Mouse (Mus musculus) gastrocnemius, postnatal 36 days (tissue): ENCODE measurements around the gene Drosha. TPM values are rescaled to one million over a fixed set of nuclear protein-coding genes. Genes with fewer than 3 reads are reported as not detected.
"Not testable (repeated sequence)": the region's sequence is repeated elsewhere in the genome, so short reads cannot be mapped to it uniquely, and the experiment has no call there.

Experiments
- DNase-seq, 2 experiments: peaks; one replicate each; pipeline ENCODE4 v3.0.0; 2022
- intact Hi-C: fragments of 180-260 bp; cut with DNase I; formaldehyde crosslinking; loops from one replicate; pipeline ENCODE4 v1.15.1; 2025
- microRNA-seq, 2 experiments: library from miRNA; unstranded; fragments of <30 nt; microRNA quantifications; one replicate each; pipeline ENCODE4 v1.2.0; 2021
- total RNA-seq, 2 experiments: library from RNA; stranded (reverse); gene quantifications; 2 replicates each; pipeline ENCODE4 v1.2.3; 2021

Gene Drosha
- total RNA-seq, 2 experiments from 2014 or later, result 26.3 to 32.5 TPM

GRCm38 (mm10) chr15:12919967-12920870 is 95.6 kb downstream of the Drosha start:
- intact Hi-C loops, result no loop called here
- no peak for DNase-seq

- no peak for DNase-seq
- intact Hi-C loops, result no loop called here
These were observed 97.3 kb downstream of the Drosha start for GRCm38 (mm10) chr15:12921901-12922300.

GRCm38 (mm10) chr15:12923826-12924225 is 99.2 kb downstream of the Drosha start:
- intact Hi-C loops, result no loop called here
- DNase-seq, result no peak

GRCm38 (mm10) chr15:12931481-12931880 is 106.9 kb downstream of the Drosha start:
- intact Hi-C loops, result no loop called here

GRCm38 (mm10) chr15:12936217-12936732 is 111.7 kb downstream of the Drosha start:
- intact Hi-C loops, result no loop called here
- no peak for DNase-seq

More at GRCm38 (mm10) chr15:12931481-12931880, 106.9 kb downstream of the Drosha start:
- DNase-seq, result no peak

- DNase-seq, intact Hi-C loops: not testable (repeated sequence)
These were observed 112.7 kb downstream of the Drosha start for GRCm38 (mm10) chr15:12937326-12937725.

GRCm38 (mm10) chr15:12941106-12941505 is 116.5 kb downstream of the Drosha start:
- intact Hi-C loops, result no loop called here
- DNase-seq, result no peak

GRCm38 (mm10) chr15:12941651-12942180 is 117.1 kb downstream of the Drosha start:
- intact Hi-C loops, result no loop called here
- DNase-seq, result no peak

- intact Hi-C loops, result no loop called here
- DNase-seq, result no peak
These were observed 117.8 kb downstream of the Drosha start for GRCm38 (mm10) chr15:12942424-12942823.

- DNase-seq, result no peak
- intact Hi-C loops, result no loop called here
These were observed 133.4 kb downstream of the Drosha start for GRCm38 (mm10) chr15:12958051-12958450.

GRCm38 (mm10) chr15:12962179-12962578 is 137.6 kb downstream of the Drosha start:
- no peak for DNase-seq
- intact Hi-C loops, result no loop called here

GRCm38 (mm10) chr15:12965209-12965608 is 140.6 kb downstream of the Drosha start:
- DNase-seq, result no peak
- intact Hi-C loops, result no loop called here

- DNase-seq, result no peak
- intact Hi-C loops, result no loop called here
These were observed 144.2 kb downstream of the Drosha start for GRCm38 (mm10) chr15:12968815-12969214.

- intact Hi-C loops, result no loop called here
- DNase-seq, result no peak
These were observed 147.8 kb downstream of the Drosha start for GRCm38 (mm10) chr15:12972441-12972840.

Small RNA genes lying within 50 kb of the gene (microRNA-seq; reads per million reads assigned to microRNA genes)
- 0 reads per million in 2 experiments for gene Gm47288

Other genes starting within 250 kb of the Drosha start
- 10 to 100 TPM; 17.0 to 19.0 TPM for gene Pdzd2, start 84.9 kb upstream of the Drosha start, total RNA-seq
- 10 to 100 TPM; 19.8 to 20.0 TPM for gene 6030458C11Rik, start 166 bp upstream of the Drosha start, total RNA-seq